Comparison of ENCODE assay signal across 8 mouse cellular contexts in genomic region chr6:124414927-124415325, GRCm38 (mm10). TPM values are rescaled to one million over a fixed set of nuclear protein-coding genes. Genes with fewer than 3 reads are reported as not detected.
DNase-seq lines count a peak whose midpoint lies in the region; ATAC-seq lines count a peak whose summit lies in the region.

Pex5 (minus strand) TSS chr6:124415067.

- H3K4me3 ChIP-seq in hindbrain, embryonic 15.5 days = peak within 1 kb of the TSS; percentile 81

- peak within 1 kb of the TSS; percentile 67 for H3K9ac ChIP-seq in hindbrain, embryonic 15.5 days

- peak within 1 kb of the TSS; percentile 85 for H3K27ac ChIP-seq in hindbrain, embryonic 15.5 days (replicated peaks)

- H3K4me2 ChIP-seq in hindbrain, embryonic 15.5 days = peak within 1 kb of the TSS; percentile 64

- H3K27me3 ChIP-seq in hindbrain, embryonic 15.5 days = no peaks in the 10 kb centered on the region

- 0% methylated on average over 20 of the region's 36 CpGs for WGBS in hindbrain, embryonic 15.5 days

- ATAC-seq in hindbrain, embryonic 15.5 days (ENCODE audit: low FRiP score, low read depth) = peak; percentile 97

- H3K9me3 ChIP-seq in hindbrain, embryonic 15.5 days = no peaks in the 10 kb centered on the region

- H3K4me1 ChIP-seq in hindbrain, embryonic 15.5 days (replicated peaks) = peaks cover 23% of the 10 kb centered on the region

- peaks cover 12% of the 10 kb centered on the region for H3K36me3 ChIP-seq in hindbrain, embryonic 15.5 days

- DNase-seq in R1 (ENCODE audit: low read depth, low spot score) = peak; percentile 94
- DNase-seq in cerebellum, postnatal 25 days = peak; percentile 95 to 98
- DNase-seq in frontal cortex, postnatal 36 days (ENCODE audit: low spot score in 2 of 2) = peak; percentile 92 to 97
- peak; percentile 96 for DNase-seq in left cerebral cortex, adult 11 months (ENCODE audit: low spot score)
- peak; percentile 96 to 97 for DNase-seq in lung, postnatal 4 days
- peak; percentile 85 for DNase-seq in retina, postnatal 7 days (ENCODE audit: low read depth, low spot score)
- peak; percentile 77 for DNase-seq in urinary bladder, adult 2 months (ENCODE audit: low spot score)

RNA-seq across cellular contexts. Expression of gene Pex5, which starts in this region (rescaled TPM):
- 63.5 and 69.6 TPM in 2 replicates for polyA plus RNA-seq in hindbrain, embryonic 15.5 days (2015; fragmentation: Nextera tagmentation; extraction: Ambion mirVana)
- polyA plus RNA-seq in urinary bladder, adult 2 months (2012; rRNA removed) = 36.7 and 41.2 TPM in 2 replicates

Comparison
In these comparisons a context has a peak if more than half of its experiments do, and no peak if none do; other contexts are left out.
1. Peak in every context shown above with its lines: DNase-seq, ATAC-seq, H3K4me3 ChIP-seq and H3K27ac ChIP-seq.